12 mouse cellular contexts compared by ENCODE assay signal in genomic region chr16:95455896-95456295, GRCm38 (mm10).
DNase-seq lines count a peak whose midpoint lies in the region; ATAC-seq and TF ChIP-seq lines count a peak whose summit lies in the region.
"Had no signal": no experiment of that assay in that cellular context is flagged by ENCODE, and none has a peak within 500 bp of the region (broad histone marks: within the 10 kb centered on the region; RNA-seq: fewer than 3 reads in every experiment).

No protein-coding gene starts in this region.

- H3K36me3 ChIP-seq in kidney, postnatal 0 days (ENCODE audit: insufficient read depth, low read length), result no peaks in the 10 kb centered on the region
- no peaks in the 10 kb centered on the region for H3K36me3 ChIP-seq in thymus, adult 2 months (ENCODE audit: control insufficient read depth, insufficient read depth, low read length)
- H3K36me3 ChIP-seq in heart, embryonic 16.5 days (ENCODE audit: control insufficient read depth, insufficient read depth), result no peaks in the 10 kb centered on the region
- H3K36me3 ChIP-seq in small intestine, adult 2 months (ENCODE audit: control insufficient read depth, insufficient read depth, low read length), result no peaks in the 10 kb centered on the region

- H3K27me3 ChIP-seq in kidney, postnatal 0 days (ENCODE audit: insufficient read depth, low read length), result no peaks in the 10 kb centered on the region
- no peaks in the 10 kb centered on the region; the same call in 1 of the 2 replicates for H3K27me3 ChIP-seq in thymus, adult 2 months (ENCODE audit: control insufficient read depth, insufficient read depth, low read length)
- no peaks in the 10 kb centered on the region for H3K27me3 ChIP-seq in heart, embryonic 16.5 days (ENCODE audit: control insufficient read depth, insufficient read depth, low read length)
- H3K27me3 ChIP-seq in small intestine, adult 2 months (ENCODE audit: control insufficient read depth, insufficient read depth, low read length), result no peaks in the 10 kb centered on the region

- WGBS in kidney, postnatal 0 days, result 67% methylated on average over 8 of the region's 8 CpGs
- WGBS in thymus, adult 2 months, result 9% methylated on average over 8 of the region's 8 CpGs
- whole genome bisulfite sequencing in heart, embryonic 16.5 days, result 65% methylated on average over 8 of the region's 8 CpGs
- 73% methylated on average over 8 of the region's 8 CpGs for WGBS in small intestine, adult 2 months

- DNase-seq in kidney, postnatal 0 days (ENCODE audit: low spot score), result no peak
- no peak for DNase-seq in kidney, adult 18-20 months
- DNase-seq in thymus, adult 2 months, result no peak
- DNase-seq in thymus, postnatal 36 days, result no peak
- DNase-seq in urinary bladder, postnatal 4 days (ENCODE audit: low spot score in 2 of 2), result no peak
- DNase-seq in frontal cortex, postnatal 14 days (ENCODE audit: low spot score in 2 of 2), result no peak
- DNase-seq: adrenal gland, adult 8-10 months; cerebellum, postnatal 10 days; midbrain, embryonic 14.5 days had no signal

- H3K9ac ChIP-seq in kidney, postnatal 0 days (ENCODE audit: low read depth, low read length), result no peak overlapping the region
- peak overlapping the region; percentile 61; the same call in 1 of the 2 replicates for H3K9ac ChIP-seq in heart, embryonic 16.5 days (ENCODE audit: low read length)

- no peak for ATAC-seq in kidney, postnatal 0 days (replicated peaks; ENCODE audit: low FRiP score, low read depth)
- ATAC-seq in heart, embryonic 16.5 days (replicated peaks; ENCODE audit: extremely low read depth, insufficient read depth, low FRiP score), result no peak

- H3K4me3 ChIP-seq in kidney, postnatal 0 days (replicated peaks; ENCODE audit: low read depth, low read length), result peak overlapping the region; percentile 16
- H3K4me3 ChIP-seq in thymus, adult 2 months (ENCODE audit: control insufficient read depth, insufficient read depth, low read length), result peak overlapping the region; percentile 19; the same call in 1 of the 2 replicates
- H3K4me3 ChIP-seq in heart, embryonic 16.5 days (ENCODE audit: low read length), result peak overlapping the region; percentile 33
- peak overlapping the region; percentile 47 for H3K4me3 ChIP-seq in small intestine, adult 2 months (ENCODE audit: low read depth, low read length)
- H3K4me3 ChIP-seq: erythroblast, embryonic 14.5 days had no signal

- H3K27ac ChIP-seq in kidney, postnatal 0 days, result no peak overlapping the region
- peak overlapping the region; percentile 25; the same call in 1 of the 2 replicates for H3K27ac ChIP-seq in thymus, adult 2 months (ENCODE audit: control insufficient read depth, insufficient read depth, low read length)
- peak overlapping the region; percentile 40 for H3K27ac ChIP-seq in heart, embryonic 16.5 days (ENCODE audit: low read length)
- H3K27ac ChIP-seq in small intestine, adult 2 months (ENCODE audit: insufficient read depth, low read depth, low read length), result peak overlapping the region; percentile 65

- H3K4me1 ChIP-seq in kidney, postnatal 0 days (replicated peaks; ENCODE audit: insufficient read depth, low read length), result no peaks in the 10 kb centered on the region
- peaks cover 24% of the 10 kb centered on the region for H3K4me1 ChIP-seq in thymus, adult 2 months (replicated peaks; ENCODE audit: control insufficient read depth, insufficient read depth, low read length)
- H3K4me1 ChIP-seq in heart, embryonic 16.5 days (ENCODE audit: control insufficient read depth, insufficient read depth, low read length), result peaks cover 1% of the 10 kb centered on the region; the same call in 1 of the 2 replicates
- H3K4me1 ChIP-seq in small intestine, adult 2 months (ENCODE audit: control insufficient read depth, insufficient read depth, insufficient read length, low read length), result no peaks in the 10 kb centered on the region

- no peaks in the 10 kb centered on the region for H3K9me3 ChIP-seq in kidney, postnatal 0 days (replicated peaks; ENCODE audit: low read length)
- no peaks in the 10 kb centered on the region for H3K9me3 ChIP-seq in heart, embryonic 16.5 days (replicated peaks; ENCODE audit: control insufficient read depth, low read length)

- TF ChIP-seq CTCF in kidney, postnatal 0 days (IDR thresholded peaks at IDR 0.05; ENCODE audit: low read depth), result no peak
- TF ChIP-seq CTCF in thymus, adult 2 months (IDR thresholded peaks at IDR 0.05; ENCODE audit: borderline replicate concordance, control insufficient read depth, extremely low read depth, insufficient read depth, low read length, poor library complexity), result no peak
- TF ChIP-seq CTCF in small intestine, adult 2 months (IDR thresholded peaks at IDR 0.05; ENCODE audit: extremely low read depth, insufficient read length, insufficient replicate concordance, low read depth, low read length), result no peak

- H3K4me2 ChIP-seq in kidney, postnatal 0 days (ENCODE audit: low read length), result peak overlapping the region; percentile 29
- H3K4me2 ChIP-seq in heart, embryonic 16.5 days (ENCODE audit: low read depth, low read length), result peak overlapping the region; percentile 44

- no peak for TF ChIP-seq POLR2A in thymus, adult 2 months (IDR thresholded peaks at IDR 0.05; ENCODE audit: control insufficient read depth, extremely low read depth, insufficient read depth, low read length, poor library complexity)
- no peak for TF ChIP-seq POLR2A in small intestine, adult 2 months (IDR thresholded peaks at IDR 0.05; ENCODE audit: low read depth, low read length)
